Mouse (Mus musculus): ENCODE data around the gene Tekt5.

- TF ChIP-seq CTCF (IDR thresholded peaks at IDR 0.05; ENCODE audit: extremely low read depth, insufficient read depth, low read length): no peak
- TF ChIP-seq POLR2A (IDR thresholded peaks at IDR 0.05; ENCODE audit: extremely low read depth, insufficient read depth, low read length): no peak
Observed at GRCm38 (mm10) chr16:10316493-10317196, 78.6 kb downstream of the Tekt5 start.

All from cortical plate, adult 2 months (tissue).